Mouse (Mus musculus) liver, embryonic 15.5 days (tissue): Measurements from ENCODE around the gene Dpep2nb. TPM values are rescaled to one million over a fixed set of nuclear protein-coding genes. Genes with fewer than 3 reads are reported as not detected.

ENCODE experiments used
- ATAC-seq: fragments of 200-750 bp; cut with Nextera tagmentation; 2 replicates; pipeline ENCODE4 v1.8.0; 2017; ENCODE audit warnings: moderate number of reproducible peaks, mild to moderate bottlenecking, moderate library complexity; ENCODE audit not compliant: insufficient read depth
- H3K27ac ChIP-seq: fragments of 300-500 bp; sonication (generic); replicated peaks from 2 replicates; pipeline ENCODE4 v1.5.1; 2015; ENCODE audit warnings: mild to moderate bottlenecking, inconsistent platforms
- H3K27me3 ChIP-seq: fragments of 300-500 bp; sonication (generic); 2 replicates; pipeline ENCODE4 v1.6.1; 2015; ENCODE audit warnings: mild to moderate bottlenecking, inconsistent platforms
- H3K36me3 ChIP-seq: fragments of 300-500 bp; sonication (generic); replicated peaks from 2 replicates; pipeline ENCODE4 v1.6.1; 2015; ENCODE audit warnings: moderate library complexity, mild to moderate bottlenecking, inconsistent platforms
- H3K4me1 ChIP-seq: fragments of 300-500 bp; sonication (generic); replicated peaks from 2 replicates; pipeline ENCODE4 v1.6.1; 2015; ENCODE audit warnings: inconsistent platforms
- H3K4me2 ChIP-seq: fragments of 300-500 bp; sonication (generic); 2 replicates; pipeline ENCODE4 v1.6.1; 2015; ENCODE audit warnings: moderate library complexity, mild to moderate bottlenecking, inconsistent platforms
- H3K4me3 ChIP-seq: fragments of 300-500 bp; sonication (generic); replicated peaks from 2 replicates; pipeline ENCODE4 v1.5.1; 2015; ENCODE audit warnings: mild to moderate bottlenecking, inconsistent platforms
- H3K9ac ChIP-seq: fragments of 300-500 bp; sonication (generic); 2 replicates; pipeline ENCODE4 v1.6.1; 2015; ENCODE audit warnings: moderate library complexity, mild to moderate bottlenecking, inconsistent platforms
- H3K9me3 ChIP-seq: fragments of 300-500 bp; sonication (generic); replicated peaks from 2 replicates; pipeline ENCODE4 v1.6.1; 2016; ENCODE audit warnings: inconsistent platforms
- WGBS: fragments of 180-500 bp; shearing (Covaris S2); methylation state at CpG from one replicate; pipeline ENCODE4 v1.1.7; 2015; ENCODE audit warnings: mixed read lengths; ENCODE audit not compliant: insufficient replicate concordance; 5-methylcytosine and 5-hydroxymethylcytosine counted together
- polyA plus RNA-seq: library from polyadenylated mRNA; unstranded; fragments of >200 nt; fragmentation: Nextera tagmentation; extraction: Ambion mirVana; gene quantifications from 2 replicates; pipeline ENCODE4 v1.2.1, GENCODE M21; 2015

Dpep2nb gene
- polyA plus RNA-seq, result not detected in 2 replicates

DNA sequence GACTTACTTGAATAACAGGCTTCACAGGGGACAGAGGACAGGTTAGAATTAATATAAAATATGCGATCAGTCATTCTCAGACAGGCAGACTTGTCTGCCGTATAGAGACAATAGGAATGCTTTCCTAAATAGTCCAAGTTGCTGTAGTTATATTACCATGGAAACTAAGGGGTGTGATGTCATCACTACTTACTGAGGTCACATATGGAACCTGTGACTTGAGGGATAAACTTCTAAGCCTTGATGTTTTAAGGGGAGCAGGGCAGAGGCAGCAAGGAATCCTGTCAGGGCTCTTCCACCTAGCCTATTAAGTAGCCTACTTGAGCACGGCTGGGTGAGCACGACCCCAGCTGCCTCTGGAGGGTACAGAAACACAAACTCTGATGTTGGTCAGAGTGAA, at the start of gene Dpep2nb:
Gene Dpep2nb, minus strand, starts transcription at position 101 of the 400 bp plus-strand sequence.
- Histone ChIP-seq H3K4me3 (no peak within 1 kb of the TSS), H3K27me3 (no peaks in the 10 kb centered on the region), H3K27ac (no peak within 1 kb of the TSS), H3K9me3 (no peaks in the 10 kb centered on the region), H3K4me2 (no peak within 1 kb of the TSS), H3K9ac (no peak within 1 kb of the TSS), H3K36me3 (no peaks in the 10 kb centered on the region), H3K4me1 (peaks cover 32% of the 10 kb centered on the region)
- ATAC-seq, result no peak
- WGBS, result 72% methylated on average over 4 of the region's 4 CpGs

DNA sequence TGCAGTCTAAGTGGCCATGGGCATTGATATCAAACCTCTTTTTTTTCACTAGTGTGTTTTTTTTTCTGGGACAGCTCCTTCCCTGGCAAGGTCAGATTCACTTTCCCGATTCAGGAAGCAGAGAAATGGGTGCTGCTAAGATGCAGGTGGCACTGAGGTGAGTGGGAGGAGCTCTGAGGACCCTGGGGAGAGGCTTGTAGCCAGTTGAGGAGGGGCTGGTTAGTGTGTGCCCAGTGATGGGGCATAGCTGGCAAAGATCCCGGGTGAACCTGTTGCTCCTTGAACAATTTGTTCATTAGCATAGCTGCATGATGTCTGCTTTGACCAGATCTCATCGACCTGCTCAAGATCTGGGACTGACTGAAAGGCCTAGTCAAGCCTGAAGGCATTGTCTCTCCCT, 49.3 kb upstream of the Dpep2nb start:
- no peak overlapping the region for H3K4me3 ChIP-seq

GRCm38 (mm10) chr8:106054190-106054811, 48.5 kb upstream of the Dpep2nb start:
- WGBS, result 29% methylated on average over 6 of the region's 6 CpGs
- H3K4me3 ChIP-seq, result no peak overlapping the region
- no peak overlapping the region for H3K9ac ChIP-seq
- 0 out of 2 replicates have a peak overlapping the region, but pooled peaks have one; percentile 8 for H3K4me2 ChIP-seq
- no peaks in the 10 kb centered on the region for H3K27me3 ChIP-seq
- peaks cover 35% of the 10 kb centered on the region for H3K4me1 ChIP-seq
- no peaks in the 10 kb centered on the region for H3K9me3 ChIP-seq
- 0 out of 2 replicates have a peak overlapping the region, but pooled peaks have one; percentile 41 for H3K27ac ChIP-seq
- ATAC-seq, result no peak
- peaks cover 37% of the 10 kb centered on the region for H3K36me3 ChIP-seq

More for the DNA sequence above, 49.3 kb upstream of the Dpep2nb start:
- peaks cover 35% of the 10 kb centered on the region for H3K36me3 ChIP-seq
- ATAC-seq, result no peak
- 68% methylated on average over 3 of the region's 3 CpGs for WGBS
- H3K4me2 ChIP-seq, result no peak overlapping the region
- H3K9me3 ChIP-seq, result no peaks in the 10 kb centered on the region
- no peak overlapping the region for H3K27ac ChIP-seq
- no peak overlapping the region for H3K9ac ChIP-seq
- peaks cover 35% of the 10 kb centered on the region for H3K4me1 ChIP-seq
- no peaks in the 10 kb centered on the region for H3K27me3 ChIP-seq

DNA sequence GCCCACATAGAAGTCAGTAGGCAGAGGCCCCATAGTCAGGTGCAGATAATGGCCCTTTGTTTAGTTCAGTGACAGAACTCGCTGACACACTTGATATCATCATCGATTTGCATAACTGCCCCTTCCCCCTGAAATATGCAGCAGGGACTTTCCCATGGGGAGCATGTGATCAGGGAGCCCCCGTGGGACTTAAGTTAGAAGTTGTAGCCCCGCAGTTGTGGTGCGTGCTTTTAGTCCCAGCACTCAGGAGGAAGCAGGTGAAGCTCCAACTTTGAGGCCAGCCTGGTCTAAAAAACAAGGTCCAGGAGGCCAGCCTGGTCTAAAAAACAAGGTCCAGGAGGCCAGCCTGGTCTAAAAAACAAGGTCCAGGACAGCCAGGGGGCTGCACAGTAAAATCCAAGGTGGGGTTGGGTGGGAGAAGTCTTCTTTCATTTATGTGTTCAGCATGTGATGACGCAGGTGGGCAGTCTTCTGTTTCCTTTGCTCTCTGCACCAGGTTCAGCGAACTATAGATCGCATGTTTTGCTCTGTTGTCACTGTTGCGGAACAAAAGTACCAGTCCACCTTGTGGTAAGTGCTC, 46.8 kb upstream of the Dpep2nb start:
- WGBS, result 70% methylated on average over 9 of the region's 9 CpGs
- peaks cover 37% of the 10 kb centered on the region for H3K36me3 ChIP-seq
- no peaks in the 10 kb centered on the region for H3K9me3 ChIP-seq
- H3K4me3 ChIP-seq, result no peak overlapping the region
- no peak overlapping the region for H3K4me2 ChIP-seq
- H3K27me3 ChIP-seq, result no peaks in the 10 kb centered on the region
- no peak overlapping the region for H3K9ac ChIP-seq
- peaks cover 36% of the 10 kb centered on the region for H3K4me1 ChIP-seq
- no peak overlapping the region for H3K27ac ChIP-seq
- no peak for ATAC-seq

DNA sequence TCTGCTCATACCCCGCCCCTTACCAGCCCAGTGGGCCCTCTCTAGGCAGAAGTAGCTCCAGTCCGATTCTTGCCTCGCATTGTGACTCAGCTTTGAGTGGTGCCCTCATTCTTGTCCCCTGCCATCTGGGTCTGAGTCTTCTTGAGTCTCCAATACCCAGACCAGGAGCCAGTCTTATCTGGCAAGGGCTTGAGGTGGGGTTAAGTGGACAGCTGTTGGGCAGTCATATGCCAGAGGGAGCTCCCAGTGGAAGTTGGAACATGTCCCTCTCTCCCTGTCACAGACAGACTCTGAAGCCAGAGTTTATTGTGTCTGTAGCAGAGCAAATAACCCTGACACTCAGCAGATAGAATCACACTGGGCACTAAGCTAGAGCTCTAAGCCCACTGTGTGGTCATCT, 45.3 kb upstream of the Dpep2nb start:
- ATAC-seq, result no peak
- Histone ChIP-seq H3K27me3 (no peaks in the 10 kb centered on the region), H3K9ac (no peak overlapping the region), H3K36me3 (peaks cover 40% of the 10 kb centered on the region), H3K9me3 (no peaks in the 10 kb centered on the region), H3K4me1 (peaks cover 45% of the 10 kb centered on the region), H3K4me2 (no peak overlapping the region), H3K27ac (no peak overlapping the region), H3K4me3 (no peak overlapping the region)
- WGBS, result 69% methylated on average over 3 of the region's 3 CpGs

DNA sequence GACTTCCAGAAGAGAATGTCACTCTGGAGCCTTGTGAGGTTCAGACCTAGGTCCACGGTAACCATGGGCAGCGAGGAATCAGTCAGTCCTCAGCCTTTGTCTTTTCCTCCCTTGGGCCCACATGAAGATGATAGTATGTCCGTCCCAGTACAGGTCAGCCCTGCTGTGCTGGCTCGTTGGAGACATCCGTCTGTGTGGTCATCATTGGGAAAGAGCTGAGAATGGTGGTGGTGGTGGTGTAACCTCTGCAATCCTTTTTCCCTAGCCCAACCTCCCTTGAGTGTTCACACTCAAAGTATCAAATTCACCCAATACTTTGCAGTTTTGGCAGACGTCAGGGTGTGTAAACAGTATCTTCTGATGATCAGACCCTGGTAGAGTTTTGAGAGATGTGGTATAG, 44.1 kb upstream of the Dpep2nb start:
- Histone ChIP-seq H3K4me1 (peaks cover 40% of the 10 kb centered on the region), H3K4me3 (no peak overlapping the region), H3K27me3 (no peaks in the 10 kb centered on the region), H3K9me3 (no peaks in the 10 kb centered on the region), H3K9ac (no peak overlapping the region), H3K4me2 (no peak overlapping the region), H3K27ac (no peak overlapping the region), H3K36me3 (peaks cover 47% of the 10 kb centered on the region)
- 78% methylated on average over 6 of the region's 6 CpGs for WGBS
- no peak for ATAC-seq

- peak; percentile 51 for ATAC-seq
- Histone ChIP-seq H3K4me2 (peak overlapping the region; percentile 18), H3K4me1 (peaks cover 30% of the 10 kb centered on the region), H3K27me3 (no peaks in the 10 kb centered on the region), H3K36me3 (peaks cover 43% of the 10 kb centered on the region), H3K9me3 (no peaks in the 10 kb centered on the region), H3K9ac (no peak overlapping the region), H3K4me3 (no peak overlapping the region), H3K27ac (peak overlapping the region; percentile 69)
- WGBS, result 53% methylated on average over 5 of the region's 5 CpGs
Observed at GRCm38 (mm10) chr8:106047854-106048630, 42.3 kb upstream of the Dpep2nb start.

- no peaks in the 10 kb centered on the region for H3K9me3 ChIP-seq
- ATAC-seq, result peak; percentile 69
- H3K4me1 ChIP-seq, result peaks cover 30% of the 10 kb centered on the region
- peaks cover 35% of the 10 kb centered on the region for H3K36me3 ChIP-seq
- WGBS, result 72% methylated on average over 11 of the region's 11 CpGs
- no peak overlapping the region for H3K4me3 ChIP-seq
- H3K27ac ChIP-seq, result peak overlapping the region; percentile 56
- no peak overlapping the region for H3K4me2 ChIP-seq
- H3K27me3 ChIP-seq, result no peaks in the 10 kb centered on the region
- H3K9ac ChIP-seq, result no peak overlapping the region
Observed at GRCm38 (mm10) chr8:106046872-106047559, 41.2 kb upstream of the Dpep2nb start.

- no peaks in the 10 kb centered on the region for H3K27me3 ChIP-seq
- peaks cover 30% of the 10 kb centered on the region for H3K4me1 ChIP-seq
- no peak overlapping the region for H3K9ac ChIP-seq
- H3K4me2 ChIP-seq, result no peak overlapping the region
- no peak for ATAC-seq
- no peaks in the 10 kb centered on the region for H3K9me3 ChIP-seq
- H3K36me3 ChIP-seq, result peaks cover 22% of the 10 kb centered on the region
- H3K27ac ChIP-seq, result no peak overlapping the region
- 23% methylated on average over 3 of the region's 3 CpGs for WGBS
- no peak overlapping the region for H3K4me3 ChIP-seq
Observed at GRCm38 (mm10) chr8:106044151-106044550, 38.4 kb upstream of the Dpep2nb start.

- Histone ChIP-seq H3K27me3 (no peaks in the 10 kb centered on the region), H3K4me2 (no peak overlapping the region), H3K36me3 (peaks cover 22% of the 10 kb centered on the region), H3K9me3 (no peaks in the 10 kb centered on the region), H3K27ac (no peak overlapping the region), H3K4me1 (peaks cover 27% of the 10 kb centered on the region), H3K4me3 (no peak overlapping the region), H3K9ac (no peak overlapping the region)
- no peak for ATAC-seq
- WGBS, result 77% methylated on average over 2 of the region's 2 CpGs
Observed at GRCm38 (mm10) chr8:106043055-106043454, 37.3 kb upstream of the Dpep2nb start.

DNA sequence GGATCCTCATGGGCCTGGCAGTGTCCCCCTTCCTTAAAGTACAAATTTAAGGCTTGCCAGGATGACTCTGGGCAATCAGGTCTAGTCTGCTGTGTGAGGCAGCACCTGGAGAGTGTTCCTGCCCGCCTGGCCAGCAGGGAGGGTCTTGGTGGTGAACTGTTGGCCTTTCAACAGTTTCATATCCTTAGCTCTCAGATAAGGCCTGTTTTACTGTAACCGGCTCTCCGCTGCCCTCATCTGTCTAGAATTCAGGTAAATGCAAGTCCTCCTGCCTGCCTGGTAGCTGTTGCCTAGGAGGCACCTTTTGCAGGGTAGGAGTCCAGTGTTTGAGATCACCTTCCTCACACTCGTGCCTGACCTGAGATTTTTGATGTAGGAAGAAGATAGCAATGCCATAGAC, 34.4 kb upstream of the Dpep2nb start:
- Histone ChIP-seq H3K4me1 (peaks cover 12% of the 10 kb centered on the region), H3K27ac (no peak overlapping the region), H3K9ac (no peak overlapping the region), H3K9me3 (no peaks in the 10 kb centered on the region), H3K27me3 (no peaks in the 10 kb centered on the region), H3K4me3 (no peak overlapping the region), H3K36me3 (peaks cover 23% of the 10 kb centered on the region), H3K4me2 (no peak overlapping the region)
- 60% methylated on average over 4 of the region's 4 CpGs for WGBS
- no peak for ATAC-seq
